Mouse (Mus musculus) thymus, adult 2 months (tissue): ENCODE results near the gene Rbfox3. TPM values are rescaled to one million over a fixed set of nuclear protein-coding genes. Genes with fewer than 3 reads are reported as not detected.

ENCODE experiments used
- DNase-seq: peaks from one replicate; pipeline ENCODE4 v3.0.0; 2021
- H3K27ac ChIP-seq: fragments of 200-500 bp; 2 replicates; pipeline ENCODE4 v1.5.1; 2012; ENCODE audit warnings: low read length, control low read depth; ENCODE audit not compliant: control insufficient read depth, insufficient read depth
- H3K27me3 ChIP-seq: fragments of 200-500 bp; 2 replicates; pipeline ENCODE4 v1.6.1; 2012; ENCODE audit warnings: mild to moderate bottlenecking, low read length, moderate library complexity, mixed read lengths; ENCODE audit not compliant: control insufficient read depth, insufficient read depth
- H3K36me3 ChIP-seq: fragments of 200-500 bp; 2 replicates; pipeline ENCODE4 v1.6.1; 2012; ENCODE audit warnings: mild to moderate bottlenecking, low read length, moderate library complexity; ENCODE audit not compliant: control insufficient read depth, insufficient read depth
- H3K4me1 ChIP-seq: fragments of 200-500 bp; replicated peaks from 2 replicates; pipeline ENCODE4 v1.6.1; 2012; ENCODE audit warnings: low read length; ENCODE audit not compliant: control insufficient read depth, insufficient read depth
- H3K4me3 ChIP-seq: fragments of 200-500 bp; 2 replicates; pipeline ENCODE4 v1.5.1; 2012; ENCODE audit warnings: mild to moderate bottlenecking, low read length, control low read depth, moderate library complexity; ENCODE audit not compliant: control insufficient read depth, insufficient read depth
- CTCF ChIP-seq: fragments of 200-500 bp; IDR thresholded peaks from 2 replicates; pipeline ENCODE4 v1.5.1; 2012; ENCODE audit warnings: mild to moderate bottlenecking, control low read depth, low read length, moderate library complexity, borderline replicate concordance; ENCODE audit not compliant: control insufficient read depth, poor library complexity, insufficient read depth; ENCODE audit errors: extremely low read depth
- POLR2A ChIP-seq: fragments of 200-500 bp; IDR thresholded peaks from 2 replicates; pipeline ENCODE4 v1.6.1; 2012; ENCODE audit warnings: mild to moderate bottlenecking, low read length, control low read depth, moderate library complexity; ENCODE audit not compliant: control insufficient read depth, poor library complexity, insufficient read depth; ENCODE audit errors: extremely low read depth
- WGBS: fragments of 180-500 bp; shearing (Covaris S2); methylation state at CpG from one replicate; pipeline ENCODE4 v1.1.7; 2018; 5-methylcytosine and 5-hydroxymethylcytosine counted together
- polyA plus RNA-seq: library from polyadenylated mRNA; depleted of rRNA; stranded (reverse); fragments of >200 nt; gene quantifications from 2 replicates; pipeline ENCODE4 v1.2.3, GENCODE M21; 2012

Gene Rbfox3
- polyA plus RNA-seq, 1 experiment, result 0.50 TPM

GRCm38 (mm10) chr11:118493458-118493857, 417.9 kb downstream of the Rbfox3 start:
- H3K4me1 ChIP-seq, result peaks cover 4% of the 10 kb centered on the region; the same call in 1 of the 2 replicates
- 89% methylated on average over 2 of the region's 2 CpGs for whole genome bisulfite sequencing
- H3K27ac ChIP-seq, result no peak overlapping the region
- no peak for DNase-seq
- TF ChIP-seq POLR2A (no peak), CTCF (no peak)
- no peaks in the 10 kb centered on the region; the same call in 1 of the 2 replicates for H3K27me3 ChIP-seq
- no peak overlapping the region for H3K4me3 ChIP-seq
- no peaks in the 10 kb centered on the region for H3K36me3 ChIP-seq

GRCm38 (mm10) chr11:118491230-118491629, 420.2 kb downstream of the Rbfox3 start:
- Histone ChIP-seq H3K4me3 (no peak overlapping the region), H3K27me3 (no peaks in the 10 kb centered on the region), H3K4me1 (peaks cover 4% of the 10 kb centered on the region; the same call in 1 of the 2 replicates), H3K27ac (no peak overlapping the region), H3K36me3 (peaks cover 9% of the 10 kb centered on the region)
- TF ChIP-seq CTCF, result no peak
- TF ChIP-seq POLR2A, result no peak
- no peak for DNase-seq
- WGBS, result 76% methylated on average over 7 of the region's 7 CpGs

GRCm38 (mm10) chr11:118490566-118491218, 420.7 kb downstream of the Rbfox3 start:
- TF ChIP-seq POLR2A (no peak), CTCF (peak; percentile 95)
- H3K4me3 ChIP-seq, result no peak overlapping the region
- peaks cover 4% of the 10 kb centered on the region; the same call in 1 of the 2 replicates for H3K4me1 ChIP-seq
- no peak overlapping the region for H3K27ac ChIP-seq
- no peaks in the 10 kb centered on the region for H3K27me3 ChIP-seq
- peaks cover 10% of the 10 kb centered on the region for H3K36me3 ChIP-seq
- DNase-seq, result peak; percentile 89
- WGBS, result 33% methylated on average over 22 of the region's 22 CpGs

GRCm38 (mm10) chr11:118488907-118489270, 422.5 kb downstream of the Rbfox3 start:
- Histone ChIP-seq H3K4me3 (no peak overlapping the region), H3K27ac (no peak overlapping the region), H3K4me1 (peaks cover 4% of the 10 kb centered on the region; the same call in 1 of the 2 replicates), H3K36me3 (peaks cover 25% of the 10 kb centered on the region), H3K27me3 (no peaks in the 10 kb centered on the region)
- TF ChIP-seq CTCF (no peak), POLR2A (no peak)
- DNase-seq, result no peak
- WGBS, result 93% methylated on average over 12 of the region's 12 CpGs

- TF ChIP-seq POLR2A (no peak), CTCF (no peak)
- Histone ChIP-seq H3K27me3 (no peaks in the 10 kb centered on the region), H3K36me3 (peaks cover 29% of the 10 kb centered on the region), H3K4me1 (peaks cover 4% of the 10 kb centered on the region; the same call in 1 of the 2 replicates), H3K27ac (no peak overlapping the region), H3K4me3 (no peak overlapping the region)
- WGBS, result 92% methylated on average over 8 of the region's 8 CpGs
- no peak for DNase-seq
Measured at GRCm38 (mm10) chr11:118488191-118488906, 423.0 kb downstream of the Rbfox3 start.

- Histone ChIP-seq H3K4me1 (peaks cover 4% of the 10 kb centered on the region; the same call in 1 of the 2 replicates), H3K27me3 (no peaks in the 10 kb centered on the region), H3K4me3 (no peak overlapping the region), H3K27ac (no peak overlapping the region), H3K36me3 (peaks cover 37% of the 10 kb centered on the region)
- TF ChIP-seq CTCF, result no peak
- no peak for TF ChIP-seq POLR2A
- WGBS, result 89% methylated on average over 29 of the region's 29 CpGs
- no peak for DNase-seq
Measured at GRCm38 (mm10) chr11:118486881-118487772, 424.3 kb downstream of the Rbfox3 start.
